Mouse (Mus musculus) heart, postnatal 14 days (tissue): ENCODE measurements around the gene Rps3a1. TPM values are rescaled to one million over a fixed set of nuclear protein-coding genes. Genes with fewer than 3 reads are reported as not detected.

Source experiments
- total RNA-seq, 2 experiments: library from RNA; stranded (reverse); gene quantifications; 2 replicates each; pipeline ENCODE4 v1.2.3; 2021

The Rps3a1 gene
- total RNA-seq, 2 experiments from 2014 or later: 441 to 496 TPM

Other genes with a start within 250 kb of the Rps3a1 start
- gene Sh3d19, start 171.6 kb downstream of the Rps3a1 start, total RNA-seq: 10 to 100 TPM; 20.8 to 28.1 TPM
- not detected for gene Prss48, start 140.2 kb downstream of the Rps3a1 start, total RNA-seq
- gene Lrba, start 82.0 kb upstream of the Rps3a1 start, total RNA-seq: 10 to 100 TPM; 19.5 to 21.2 TPM